Mouse (Mus musculus) megakaryocyte, embryonic 14.5 days (primary cell): ENCODE data around the gene Wfdc8. TPM values are rescaled to one million over a fixed set of nuclear protein-coding genes. Genes with fewer than 3 reads are reported as not detected.
"Not testable (repeated sequence)": the region's sequence is repeated elsewhere in the genome, so short reads cannot be mapped to it uniquely, and the experiment has no call there.

ENCODE experiments used
- H3K27me3 ChIP-seq: replicated peaks from 2 replicates; pipeline ENCODE3; 2012; ENCODE audit warnings: inconsistent platforms
- H3K36me3 ChIP-seq: replicated peaks from 2 replicates; pipeline ENCODE3; 2012; ENCODE audit warnings: low read length, inconsistent platforms, mixed read lengths
- H3K4me1 ChIP-seq: 2 replicates; pipeline ENCODE4 v1.6.1; 2012; ENCODE audit warnings: inconsistent platforms
- H3K4me3 ChIP-seq: replicated peaks from 2 replicates; pipeline ENCODE3; 2012; ENCODE audit warnings: moderate library complexity, mild to moderate bottlenecking, inconsistent platforms
- H3K9me3 ChIP-seq: 2 replicates; pipeline ENCODE4 v1.6.1; 2012; ENCODE audit warnings: inconsistent platforms
- FLI1 ChIP-seq: IDR thresholded peaks from 2 replicates; pipeline ENCODE4 v1.6.1; 2012; ENCODE audit warnings: low read length, inconsistent platforms, mixed read lengths
- GATA1 ChIP-seq: IDR thresholded peaks from 3 replicates; pipeline ENCODE4 v1.6.1; 2012; ENCODE audit warnings: mixed read lengths, low read length, inconsistent platforms, borderline replicate concordance
- polyA plus RNA-seq: library from polyadenylated mRNA; stranded (reverse); fragments of >175 nt; gene quantifications from 2 replicates; pipeline ENCODE4 v1.2.3, GENCODE M21; 2012; ENCODE audit warnings: low replicate concordance; ENCODE audit not compliant: insufficient read depth

Gene Wfdc8
- polyA plus RNA-seq, 1 experiment: not detected

- no peak overlapping the region for H3K4me3 ChIP-seq
- peaks cover 31% of the 10 kb centered on the region for H3K27me3 ChIP-seq
- H3K9me3 ChIP-seq: peaks cover 2% of the 10 kb centered on the region
- no peak for TF ChIP-seq FLI1
- TF ChIP-seq GATA1: no peak
- H3K36me3 ChIP-seq: no peaks in the 10 kb centered on the region
- H3K4me1 ChIP-seq: no peaks in the 10 kb centered on the region
These were observed 4.6 kb downstream of the Wfdc8 start for GRCm38 (mm10) chr2:164608781-164609180.

- H3K9me3 ChIP-seq: peaks cover 22% of the 10 kb centered on the region
- H3K27me3 ChIP-seq: peaks cover 33% of the 10 kb centered on the region
- H3K4me3 ChIP-seq: no peak overlapping the region
- TF ChIP-seq FLI1: no peak
- TF ChIP-seq GATA1: no peak
- H3K36me3 ChIP-seq: no peaks in the 10 kb centered on the region
- H3K4me1 ChIP-seq: no peaks in the 10 kb centered on the region
These were observed 9.0 kb downstream of the Wfdc8 start for GRCm38 (mm10) chr2:164604411-164604810.

- H3K9me3 ChIP-seq: peaks cover 22% of the 10 kb centered on the region
- H3K27me3 ChIP-seq: peaks cover 28% of the 10 kb centered on the region
- no peak for TF ChIP-seq FLI1
- no peak for TF ChIP-seq GATA1
- H3K4me1 ChIP-seq: no peaks in the 10 kb centered on the region
- H3K36me3 ChIP-seq: no peaks in the 10 kb centered on the region
- no peak overlapping the region for H3K4me3 ChIP-seq
These were observed 9.9 kb downstream of the Wfdc8 start for GRCm38 (mm10) chr2:164603482-164603881.

- Histone ChIP-seq H3K9me3 (peaks cover 22% of the 10 kb centered on the region), H3K4me3 (no peak overlapping the region), H3K36me3 (no peaks in the 10 kb centered on the region), H3K4me1 (no peaks in the 10 kb centered on the region), H3K27me3 (peaks cover 21% of the 10 kb centered on the region)
- TF ChIP-seq FLI1: no peak
- TF ChIP-seq GATA1: no peak
These were observed 13.2 kb downstream of the Wfdc8 start for GRCm38 (mm10) chr2:164600179-164600578.

DNA sequence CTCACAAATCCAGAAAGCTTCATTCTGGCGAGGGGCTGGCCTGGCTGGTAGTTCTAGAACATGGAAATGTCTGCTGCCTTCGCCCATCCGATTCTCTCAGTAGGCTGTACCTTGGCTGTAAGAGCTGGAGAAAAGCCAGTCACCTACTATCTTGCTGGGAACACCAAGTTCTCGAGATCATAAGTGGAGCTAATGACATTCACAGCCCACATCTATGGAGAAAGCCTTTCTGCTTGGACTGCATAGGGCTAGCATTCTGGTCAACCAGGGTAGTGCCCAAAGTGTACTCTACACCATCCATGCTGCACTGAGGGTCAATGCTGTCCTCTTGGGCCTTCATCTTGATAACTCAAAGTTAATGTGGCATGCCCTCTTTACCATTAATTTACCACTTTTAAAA lies 19.9 kb downstream of the Wfdc8 start, which contains the start of gene Eppin:
Gene Eppin, minus strand, starts transcription at position 101 of the 400 bp plus-strand sequence.
- H3K4me1 ChIP-seq: no peaks in the 10 kb centered on the region
- TF ChIP-seq FLI1: no peak
- no peak for TF ChIP-seq GATA1
- peaks cover 35% of the 10 kb centered on the region for H3K27me3 ChIP-seq
- H3K9me3 ChIP-seq: no peaks in the 10 kb centered on the region
- H3K4me3 ChIP-seq: no peak within 1 kb of the TSS
- no peaks in the 10 kb centered on the region for H3K36me3 ChIP-seq

DNA sequence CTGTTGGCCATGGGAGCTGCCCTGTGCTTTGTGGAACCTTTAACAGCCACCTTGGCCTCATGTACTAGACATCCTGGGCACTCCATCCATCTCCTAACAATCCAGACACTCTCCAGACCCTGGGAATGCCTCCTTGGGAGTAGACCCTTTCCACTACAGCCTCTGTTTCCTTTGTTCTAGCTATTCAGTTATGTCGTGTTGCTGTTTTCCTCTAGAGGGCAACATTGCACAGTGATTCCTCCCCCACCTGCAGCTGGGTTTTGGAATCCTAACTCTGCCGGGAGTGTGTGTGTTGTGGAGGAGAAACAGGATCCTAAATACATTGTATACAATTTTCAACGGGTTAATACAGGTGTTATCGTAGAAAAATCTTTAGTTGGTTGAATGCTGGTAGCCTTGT lies 21.4 kb downstream of the Wfdc8 start:
- peaks cover 38% of the 10 kb centered on the region for H3K27me3 ChIP-seq

GRCm38 (mm10) chr2:164585025-164585725 lies 28.3 kb downstream of the Wfdc8 start, which contains the start of gene Wfdc6a:
Wfdc6a (minus strand) TSS chr2:164585447.
- peaks cover 37% of the 10 kb centered on the region for H3K27me3 ChIP-seq
- H3K4me1 ChIP-seq, H3K36me3 ChIP-seq, H3K9me3 ChIP-seq, H3K4me3 ChIP-seq: not testable (repeated sequence)

More for the DNA sequence above, 21.4 kb downstream of the Wfdc8 start:
- Histone ChIP-seq H3K9me3 (no peaks in the 10 kb centered on the region), H3K4me1 (no peaks in the 10 kb centered on the region), H3K4me3 (no peak overlapping the region), H3K36me3 (no peaks in the 10 kb centered on the region)
- TF ChIP-seq GATA1 (no peak), FLI1 (no peak)

DNA sequence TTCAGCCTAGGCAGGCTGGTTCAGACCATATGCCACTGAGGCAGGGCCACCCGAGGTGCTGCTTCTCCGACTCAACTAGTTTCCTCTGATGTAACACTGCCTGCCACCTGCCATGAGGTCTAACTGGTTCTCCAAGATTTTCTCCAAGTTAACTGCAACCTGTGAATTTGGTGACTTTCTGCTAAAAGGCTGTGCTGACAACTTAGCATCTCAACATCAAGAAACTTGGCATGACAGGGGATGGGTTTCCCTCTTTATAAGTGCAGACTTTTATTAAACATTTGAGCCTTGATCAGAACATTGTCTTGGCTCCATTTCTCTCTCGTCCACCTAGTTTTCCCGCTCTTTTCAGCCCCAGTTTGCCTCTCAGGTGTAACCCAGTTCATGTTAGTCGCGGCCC lies 40.1 kb downstream of the Wfdc8 start, which contains the start of gene Spint3:
Gene Spint3, minus strand, starts transcription at position 101 of the 400 bp plus-strand sequence.
- H3K4me1 ChIP-seq, H3K4me3 ChIP-seq, H3K36me3 ChIP-seq, H3K9me3 ChIP-seq: not testable (repeated sequence)
- peaks cover 41% of the 10 kb centered on the region for H3K27me3 ChIP-seq

DNA sequence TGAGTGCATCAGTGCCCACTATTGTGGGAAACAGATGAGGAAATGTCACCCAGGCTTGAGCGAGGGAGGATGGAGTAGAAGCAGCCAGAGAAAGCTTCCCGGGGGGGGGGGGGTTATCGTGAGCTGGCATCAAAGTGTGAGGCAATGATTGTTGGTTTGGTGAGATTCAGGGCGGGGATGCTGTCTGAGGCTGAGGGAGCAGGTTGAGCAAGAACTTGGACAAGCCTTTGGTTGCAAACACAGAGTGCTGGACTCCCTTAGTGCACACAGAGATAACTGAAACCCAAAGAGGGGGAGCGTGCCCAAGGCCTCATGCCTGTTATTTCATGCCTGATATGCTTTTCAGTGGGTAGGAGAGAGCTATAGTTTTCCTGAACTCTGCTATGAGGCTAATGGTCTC lies 46.0 kb downstream of the Wfdc8 start:
- H3K36me3 ChIP-seq: no peaks in the 10 kb centered on the region
- H3K4me3 ChIP-seq: no peak overlapping the region
- H3K4me1 ChIP-seq: peaks cover 7% of the 10 kb centered on the region
- peaks cover 14% of the 10 kb centered on the region for H3K9me3 ChIP-seq
- H3K27me3 ChIP-seq: peaks cover 67% of the 10 kb centered on the region
- TF ChIP-seq GATA1 (no peak), FLI1 (no peak)

DNA sequence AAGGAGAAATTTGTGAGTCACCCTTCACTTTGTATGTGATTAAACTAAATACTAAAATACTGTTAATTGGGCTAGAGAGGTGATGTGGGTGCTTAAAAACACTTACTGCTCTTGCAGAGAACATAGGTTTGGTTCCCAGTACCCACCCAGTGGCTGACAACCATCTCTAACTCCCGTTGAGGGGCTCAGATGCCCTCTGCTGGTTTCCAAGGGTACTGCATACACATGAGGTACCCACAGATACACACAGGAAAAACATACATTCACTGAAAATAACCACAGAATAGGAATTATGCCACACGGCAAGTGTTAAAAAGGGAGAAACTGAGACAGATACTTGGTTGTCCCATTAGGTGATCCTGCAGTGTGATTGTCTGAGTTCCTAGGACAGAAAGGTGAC lies 46.4 kb downstream of the Wfdc8 start:
- no peak overlapping the region for H3K4me3 ChIP-seq
- peaks cover 18% of the 10 kb centered on the region for H3K9me3 ChIP-seq
- peaks cover 7% of the 10 kb centered on the region for H3K4me1 ChIP-seq
- no peaks in the 10 kb centered on the region for H3K36me3 ChIP-seq
- peaks cover 68% of the 10 kb centered on the region for H3K27me3 ChIP-seq
- TF ChIP-seq GATA1 (no peak), FLI1 (no peak)
